Mouse (Mus musculus): ENCODE data around the gene Ift27.

GRCm38 (mm10) chr15:78140226-78140625 lies 33.7 kb downstream of the Ift27 start:
- TF ChIP-seq CTCF (IDR thresholded peaks at IDR 0.05; ENCODE audit: extremely low read depth, insufficient read length, insufficient replicate concordance, low read depth, low read length) (no peak), POLR2A (IDR thresholded peaks at IDR 0.05; ENCODE audit: low read depth, low read length) (no peak)
